Mouse (Mus musculus): ENCODE measurements at regions not wholly inside any gene's neighbourhood (a gene's known extent, or its start where the extent isn't known, plus 50 kb on each side); places are given as distances from the start of the nearest gene placed in this dataset.

GRCm38 (mm10) chr12:26781537-26781936 is 312.5 kb downstream of the Cmpk2 start:
- no peaks in the 10 kb centered on the region for H3K4me1 ChIP-seq (replicated peaks; ENCODE audit: control insufficient read depth in 2 of 2, insufficient read depth in 2 of 2, low read length in 1 of 2)
- H3K9me3 ChIP-seq (ENCODE audit: control insufficient read depth, low read length) = no peaks in the 10 kb centered on the region
- ATAC-seq (ENCODE audit: insufficient read depth) = no peak
- H3K27ac ChIP-seq = no peak overlapping the region
- TF ChIP-seq CTCF (IDR thresholded peaks at IDR 0.05; ENCODE audit: low read depth) (no peak), EP300 (IDR thresholded peaks at IDR 0.05; ENCODE audit: low read depth) (no peak)
- H3K4me2 ChIP-seq (ENCODE audit: low read depth) = no peak overlapping the region
- H3K4me3 ChIP-seq (ENCODE audit: insufficient read depth in 1 of 2, low read depth in 2 of 2, low read length in 2 of 2) = no peak overlapping the region
- H3K9ac ChIP-seq (replicated peaks) = no peak overlapping the region
- no peaks in the 10 kb centered on the region for H3K27me3 ChIP-seq (ENCODE audit: control insufficient read depth, insufficient read depth, low read length)
- DNase-seq (ENCODE audit: low read depth in 3 of 3, low spot score in 3 of 3) = no peak
- H3K36me3 ChIP-seq (replicated peaks; ENCODE audit: control insufficient read depth, insufficient read depth, low read depth) = no peaks in the 10 kb centered on the region
- 58% methylated on average over 3 of the region's 3 CpGs for WGBS (ENCODE audit: insufficient replicate concordance)

DNA sequence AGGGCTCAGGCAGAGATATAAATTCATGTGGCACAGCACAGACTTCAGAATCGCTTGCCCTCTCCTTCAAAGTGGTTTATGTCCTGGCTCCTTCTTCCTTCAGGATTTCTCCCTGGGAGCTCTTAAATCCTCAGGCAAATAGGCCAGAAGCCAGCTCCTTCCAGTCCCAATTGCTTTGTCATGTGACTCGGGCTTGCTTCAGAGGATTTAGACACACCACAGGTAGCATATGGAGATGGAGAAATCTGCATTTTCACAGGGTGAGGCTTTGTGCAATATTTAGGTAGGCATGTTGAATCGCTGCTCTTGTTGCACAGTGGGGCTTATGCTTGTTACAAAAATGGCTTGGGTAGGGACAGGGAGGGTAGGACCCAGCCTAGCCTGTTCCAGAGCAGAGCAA is 309.8 kb downstream of the Cmpk2 start:
- no peaks in the 10 kb centered on the region for H3K9me3 ChIP-seq (ENCODE audit: control insufficient read depth, low read length)
- DNase-seq (ENCODE audit: low read depth in 3 of 3, low spot score in 3 of 3) = no peak
- H3K27ac ChIP-seq = no peak overlapping the region
- H3K36me3 ChIP-seq (replicated peaks; ENCODE audit: control insufficient read depth, insufficient read depth, low read depth) = no peaks in the 10 kb centered on the region
- no peak overlapping the region for H3K9ac ChIP-seq (replicated peaks)
- no peaks in the 10 kb centered on the region for H3K27me3 ChIP-seq (ENCODE audit: control insufficient read depth, insufficient read depth, low read length)
- 47% methylated on average over 3 of the region's 3 CpGs for WGBS (ENCODE audit: insufficient replicate concordance)
- TF ChIP-seq EP300 (IDR thresholded peaks at IDR 0.05; ENCODE audit: low read depth) (no peak), CTCF (IDR thresholded peaks at IDR 0.05; ENCODE audit: low read depth) (no peak)
- no peak overlapping the region for H3K4me3 ChIP-seq (ENCODE audit: insufficient read depth in 1 of 2, low read depth in 2 of 2, low read length in 2 of 2)
- ATAC-seq (ENCODE audit: insufficient read depth) = no peak
- no peak overlapping the region for H3K4me2 ChIP-seq (ENCODE audit: low read depth)
- no peaks in the 10 kb centered on the region for H3K4me1 ChIP-seq (replicated peaks; ENCODE audit: control insufficient read depth in 2 of 2, insufficient read depth in 2 of 2, low read length in 1 of 2)

- Histone ChIP-seq H3K4me1 (replicated peaks; ENCODE audit: control insufficient read depth in 2 of 2, insufficient read depth in 2 of 2, low read length in 1 of 2) (no peaks in the 10 kb centered on the region), H3K9ac (replicated peaks) (no peak overlapping the region), H3K36me3 (replicated peaks; ENCODE audit: control insufficient read depth, insufficient read depth, low read depth) (no peaks in the 10 kb centered on the region), H3K27ac (no peak overlapping the region), H3K4me2 (ENCODE audit: low read depth) (no peak overlapping the region), H3K4me3 (ENCODE audit: insufficient read depth in 1 of 2, low read depth in 2 of 2, low read length in 2 of 2) (no peak overlapping the region), H3K27me3 (ENCODE audit: control insufficient read depth, insufficient read depth, low read length) (no peaks in the 10 kb centered on the region), H3K9me3 (ENCODE audit: control insufficient read depth, low read length) (no peaks in the 10 kb centered on the region)
- ATAC-seq (ENCODE audit: insufficient read depth) (no peak), DNase-seq (ENCODE audit: low read depth in 3 of 3, low spot score in 3 of 3) (no peak)
- TF ChIP-seq EP300 (IDR thresholded peaks at IDR 0.05; ENCODE audit: low read depth) (no peak), CTCF (IDR thresholded peaks at IDR 0.05; ENCODE audit: low read depth) (no peak)
- 58% methylated on average over 1 of the region's 1 CpGs for WGBS (ENCODE audit: insufficient replicate concordance)
These were observed 308.0 kb downstream of the Cmpk2 start for GRCm38 (mm10) chr12:26776986-26777385.

DNA sequence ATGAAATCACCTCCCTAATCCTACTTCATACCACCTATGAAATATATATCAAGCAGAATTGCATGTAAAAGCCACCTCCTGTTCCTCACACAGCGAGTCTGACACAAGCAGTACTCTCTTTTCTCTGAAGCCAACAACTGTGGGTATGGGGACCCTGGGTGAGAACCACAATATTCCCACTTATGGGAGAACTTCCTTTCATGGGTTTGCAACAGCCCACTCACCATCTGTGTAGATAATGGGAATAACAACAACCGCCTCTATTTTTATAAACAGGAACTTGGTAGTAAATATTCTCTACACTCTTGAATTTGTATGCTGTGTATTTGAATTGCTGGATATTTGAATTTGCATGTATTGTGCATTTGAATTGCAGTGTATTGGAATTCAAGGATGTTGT is 305.0 kb downstream of the Cmpk2 start:
- H3K4me2 ChIP-seq (ENCODE audit: low read depth) = no peak overlapping the region
- 57% methylated on average over 2 of the region's 2 CpGs for WGBS (ENCODE audit: insufficient replicate concordance)
- H3K9ac ChIP-seq (replicated peaks) = no peak overlapping the region
- H3K27me3 ChIP-seq (ENCODE audit: control insufficient read depth, insufficient read depth, low read length) = no peaks in the 10 kb centered on the region
- no peaks in the 10 kb centered on the region for H3K9me3 ChIP-seq (ENCODE audit: control insufficient read depth, low read length)
- H3K4me3 ChIP-seq (ENCODE audit: insufficient read depth in 1 of 2, low read depth in 2 of 2, low read length in 2 of 2) = no peak overlapping the region
- DNase-seq (ENCODE audit: low read depth in 3 of 3, low spot score in 3 of 3) (no peak), ATAC-seq (ENCODE audit: insufficient read depth) (no peak)
- no peaks in the 10 kb centered on the region for H3K4me1 ChIP-seq (replicated peaks; ENCODE audit: control insufficient read depth in 2 of 2, insufficient read depth in 2 of 2, low read length in 1 of 2)
- H3K27ac ChIP-seq = no peak overlapping the region
- TF ChIP-seq CTCF (IDR thresholded peaks at IDR 0.05; ENCODE audit: low read depth) = no peak
- no peak for TF ChIP-seq EP300 (IDR thresholded peaks at IDR 0.05; ENCODE audit: low read depth)
- no peaks in the 10 kb centered on the region for H3K36me3 ChIP-seq (replicated peaks; ENCODE audit: control insufficient read depth, insufficient read depth, low read depth)

DNA sequence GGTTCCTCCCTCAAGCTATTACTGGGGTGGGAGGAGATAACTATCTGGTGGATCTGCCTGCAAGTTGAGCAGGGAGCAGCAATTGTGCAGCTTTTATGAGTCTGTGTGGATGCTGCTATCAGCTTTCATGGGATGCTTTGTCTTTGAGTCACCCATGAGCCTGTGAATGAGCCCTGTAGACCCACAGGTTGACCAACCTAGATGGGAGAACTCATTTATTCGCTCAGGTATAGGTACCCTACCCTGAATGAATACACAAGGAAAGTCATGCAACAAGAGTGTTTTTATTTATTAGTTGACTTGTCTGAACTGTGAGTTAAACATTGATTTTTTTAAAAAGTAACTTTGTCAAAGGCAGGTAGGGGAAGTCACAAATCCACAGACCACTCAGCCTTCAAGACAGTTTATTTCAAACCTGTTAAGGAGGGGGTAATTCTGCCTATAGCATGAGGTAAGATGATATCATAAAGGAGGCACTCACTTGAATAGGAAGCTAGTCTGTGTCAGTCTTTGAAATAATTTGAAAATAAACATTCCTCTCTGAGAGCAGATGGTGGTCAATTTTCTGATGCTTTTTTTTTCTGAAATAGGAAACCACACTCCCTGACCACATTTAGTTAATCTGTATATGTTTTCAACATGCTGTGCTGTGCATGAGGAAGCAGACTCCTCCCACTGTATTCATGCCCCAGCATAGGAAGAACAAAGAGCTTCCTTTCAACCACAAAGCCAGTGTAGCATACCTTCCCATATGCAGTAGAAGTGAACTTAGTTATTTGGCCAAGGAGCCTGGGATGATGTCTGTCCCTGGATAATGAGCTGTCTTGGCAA is 302.0 kb downstream of the Cmpk2 start:
- Histone ChIP-seq H3K4me3 (ENCODE audit: insufficient read depth in 1 of 2, low read depth in 2 of 2, low read length in 2 of 2) (no peak overlapping the region), H3K9me3 (ENCODE audit: control insufficient read depth, low read length) (no peaks in the 10 kb centered on the region), H3K4me2 (ENCODE audit: low read depth) (no peak overlapping the region), H3K9ac (replicated peaks) (no peak overlapping the region), H3K27ac (no peak overlapping the region), H3K27me3 (ENCODE audit: control insufficient read depth, insufficient read depth, low read length) (no peaks in the 10 kb centered on the region), H3K4me1 (replicated peaks; ENCODE audit: control insufficient read depth in 2 of 2, insufficient read depth in 2 of 2, low read length in 1 of 2) (no peaks in the 10 kb centered on the region), H3K36me3 (replicated peaks; ENCODE audit: control insufficient read depth, insufficient read depth, low read depth) (no peaks in the 10 kb centered on the region)
- 50% methylated on average over 1 of the region's 1 CpGs for WGBS (ENCODE audit: insufficient replicate concordance)
- no peak for ATAC-seq (ENCODE audit: insufficient read depth)
- no peak for DNase-seq (ENCODE audit: low read depth in 3 of 3, low spot score in 3 of 3)
- TF ChIP-seq EP300 (IDR thresholded peaks at IDR 0.05; ENCODE audit: low read depth) (no peak), CTCF (IDR thresholded peaks at IDR 0.05; ENCODE audit: low read depth) (no peak)
